Mouse (Mus musculus) lung, adult 2 months (tissue): ENCODE measurements around the gene Fhl3. TPM values are rescaled to one million over a fixed set of nuclear protein-coding genes. Genes with fewer than 3 reads are reported as not detected.
"Not testable (repeated sequence)": the region's sequence is repeated elsewhere in the genome, so short reads cannot be mapped to it uniquely, and the experiment has no call there.

Source experiments
- DNase-seq: peaks from one replicate; pipeline ENCODE4 v3.0.0; 2022
- H3K4me1 ChIP-seq: fragments of 200-500 bp; 2 replicates; pipeline ENCODE4 v1.6.1; 2011; ENCODE audit warnings: low read length; ENCODE audit not compliant: control insufficient read depth, insufficient read depth
- H3K4me3 ChIP-seq: fragments of 200-500 bp; replicated peaks from 2 replicates; pipeline ENCODE3; 2011; ENCODE audit warnings: low read depth, mild to moderate bottlenecking, control low read depth, low read length; ENCODE audit errors: extremely low read depth
- CTCF ChIP-seq: fragments of 200-500 bp; IDR thresholded peaks from 2 replicates; pipeline ENCODE4 v1.5.1; 2011; ENCODE audit warnings: mild to moderate bottlenecking, low read length, control low read depth; ENCODE audit not compliant: insufficient read depth
- POLR2A ChIP-seq: fragments of 200-500 bp; IDR thresholded peaks from 2 replicates; pipeline ENCODE4 v1.6.1; 2011; ENCODE audit warnings: low read depth, mild to moderate bottlenecking, control low read depth, low read length, borderline replicate concordance; ENCODE audit errors: extremely low read depth
- WGBS: fragments of 180-500 bp; shearing (Covaris S2); methylation state at CpG from one replicate; pipeline ENCODE4 v1.1.7; 2018; 5-methylcytosine and 5-hydroxymethylcytosine counted together
- polyA plus RNA-seq: library from polyadenylated mRNA; depleted of rRNA; stranded (reverse); fragments of >200 nt; gene quantifications from 2 replicates; pipeline ENCODE4 v1.2.3, GENCODE M21; 2012

Gene Fhl3
- polyA plus RNA-seq, 1 experiment: 36.7 TPM

DNA sequence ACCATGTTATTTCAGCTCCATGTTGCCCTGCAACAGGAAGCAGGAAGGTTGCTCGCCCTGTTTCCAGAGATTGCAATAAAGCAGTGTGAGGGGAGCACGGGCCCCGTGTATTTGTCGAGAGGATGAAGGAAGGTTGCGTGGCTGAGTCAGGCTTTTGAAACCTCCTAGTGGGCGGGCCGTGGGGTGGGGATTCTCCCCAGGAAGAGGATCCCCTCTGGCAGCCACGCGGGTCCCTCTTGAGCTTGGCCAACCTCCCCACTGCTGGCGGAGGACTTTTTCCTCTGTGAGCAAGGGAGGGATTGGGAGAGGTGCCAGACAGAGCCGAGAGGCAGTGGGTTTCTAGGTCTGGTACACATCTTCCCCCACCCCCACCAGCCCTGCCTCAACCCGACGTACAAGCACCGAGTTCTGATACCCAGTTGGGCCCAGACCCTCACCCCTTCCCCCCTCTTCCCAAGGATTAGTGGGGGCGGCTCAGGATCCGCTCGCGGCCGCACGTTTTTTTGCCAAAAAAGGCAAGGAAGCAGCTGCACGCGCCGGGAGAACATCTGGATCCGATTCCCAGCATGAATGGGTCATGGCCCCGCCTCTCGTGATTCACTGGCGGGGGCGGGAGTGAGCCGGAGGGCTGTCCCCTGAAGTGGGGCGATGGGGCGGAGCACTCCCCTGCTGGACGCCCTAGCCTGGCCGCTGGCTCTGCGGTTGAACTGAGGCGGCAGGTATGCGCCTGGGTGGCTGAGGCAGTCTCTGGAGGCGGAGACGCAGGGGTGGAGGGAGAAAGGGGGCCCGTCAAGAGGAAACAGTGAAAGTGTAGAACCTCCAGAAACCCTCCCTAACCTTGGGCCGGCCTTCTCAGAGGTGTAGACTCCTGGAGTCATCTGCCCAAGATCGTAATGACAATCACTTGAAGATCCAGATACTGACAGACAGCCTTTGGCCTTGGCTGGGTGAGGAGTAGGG lies 8.3 kb downstream of the Fhl3 start:
- peak overlapping the region; percentile 71 for H3K4me3 ChIP-seq
- peaks cover 32% of the 10 kb centered on the region for H3K4me1 ChIP-seq
- TF ChIP-seq CTCF: no peak
- peak; percentile 71; the same call in 1 of the 2 replicates for TF ChIP-seq POLR2A
- WGBS: under 1% methylated on average over 41 of the region's 41 CpGs
- peak; percentile 89 for DNase-seq

GRCm38 (mm10) chr4:124709961-124710446 lies 9.5 kb downstream of the Fhl3 start:
- Histone ChIP-seq H3K4me1 (peaks cover 24% of the 10 kb centered on the region), H3K4me3 (peak overlapping the region; percentile 64)
- DNase-seq: peak; percentile 47
- TF ChIP-seq POLR2A: no peak
- no peak for TF ChIP-seq CTCF
- 3% methylated on average over 18 of the region's 18 CpGs for WGBS

- peak; percentile 24 for DNase-seq
- WGBS: 4% methylated on average over 5 of the region's 5 CpGs
- H3K4me3 ChIP-seq: no peak overlapping the region
- TF ChIP-seq CTCF (peak; percentile 28; the same call in 1 of the 2 replicates), POLR2A (no peak)
- H3K4me1 ChIP-seq: peaks cover 24% of the 10 kb centered on the region
Measured at GRCm38 (mm10) chr4:124710776-124711291, 10.3 kb downstream of the Fhl3 start.

- TF ChIP-seq POLR2A (no peak), CTCF (no peak)
- no peak for DNase-seq
Measured at GRCm38 (mm10) chr4:124712618-124713017, 12.1 kb downstream of the Fhl3 start.

GRCm38 (mm10) chr4:124713850-124714249 lies 13.3 kb downstream of the Fhl3 start:
- not testable (repeated sequence) for DNase-seq, H3K4me3 ChIP-seq
- H3K4me1 ChIP-seq: peaks cover 18% of the 10 kb centered on the region
- WGBS: 66% methylated on average over 5 of the region's 5 CpGs

More at GRCm38 (mm10) chr4:124712618-124713017, 12.1 kb downstream of the Fhl3 start:
- H3K4me1 ChIP-seq: peaks cover 23% of the 10 kb centered on the region
- WGBS: 91% methylated on average over 6 of the region's 6 CpGs
- H3K4me3 ChIP-seq: no peak overlapping the region

GRCm38 (mm10) chr4:124714545-124715481 lies 14.3 kb downstream of the Fhl3 start, which contains the start of gene Sf3a3:
TSS of gene Sf3a3 (plus strand) at chr4:124714776.
- WGBS: under 1% methylated on average over 57 of the region's 57 CpGs
- Histone ChIP-seq H3K4me3 (peak within 1 kb of the TSS; percentile 90), H3K4me1 (peaks cover 12% of the 10 kb centered on the region)
- TF ChIP-seq CTCF: peak; percentile 84
- peak; percentile 55; the same call in 1 of the 2 replicates for TF ChIP-seq POLR2A
- peak; percentile 95 for DNase-seq

DNA sequence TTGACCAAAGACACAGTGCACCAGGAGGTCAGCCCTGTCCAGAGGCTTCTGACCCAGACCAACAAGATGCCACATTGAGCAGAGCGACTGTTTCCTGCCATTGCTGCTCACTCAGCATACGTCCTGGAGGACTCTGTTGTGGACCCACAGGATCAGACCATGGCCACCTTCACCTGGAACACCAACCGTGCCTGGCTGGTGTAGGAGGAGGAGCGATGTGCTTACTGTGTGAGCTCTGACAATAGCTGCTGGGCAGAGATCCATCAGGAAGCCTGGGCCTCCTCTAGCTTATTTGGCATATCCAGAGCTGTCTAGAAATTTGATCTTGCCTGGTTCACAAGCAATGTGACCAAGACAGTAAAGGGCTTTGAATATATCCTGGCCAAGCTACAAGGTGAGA lies 18.6 kb downstream of the Fhl3 start:
- no peak for TF ChIP-seq CTCF
- Histone ChIP-seq H3K4me1 (peaks cover 7% of the 10 kb centered on the region; the same call in 1 of the 2 replicates), H3K4me3 (no peak overlapping the region)
- DNase-seq: no peak
- 93% methylated on average over 4 of the region's 4 CpGs for WGBS

- DNase-seq: no peak
- H3K4me3 ChIP-seq: no peak overlapping the region
- no peaks in the 10 kb centered on the region for H3K4me1 ChIP-seq
- 85% methylated on average over 6 of the region's 6 CpGs for WGBS
- no peak for TF ChIP-seq POLR2A
- TF ChIP-seq CTCF: no peak
Measured at GRCm38 (mm10) chr4:124726121-124726520, 25.6 kb downstream of the Fhl3 start.

DNA sequence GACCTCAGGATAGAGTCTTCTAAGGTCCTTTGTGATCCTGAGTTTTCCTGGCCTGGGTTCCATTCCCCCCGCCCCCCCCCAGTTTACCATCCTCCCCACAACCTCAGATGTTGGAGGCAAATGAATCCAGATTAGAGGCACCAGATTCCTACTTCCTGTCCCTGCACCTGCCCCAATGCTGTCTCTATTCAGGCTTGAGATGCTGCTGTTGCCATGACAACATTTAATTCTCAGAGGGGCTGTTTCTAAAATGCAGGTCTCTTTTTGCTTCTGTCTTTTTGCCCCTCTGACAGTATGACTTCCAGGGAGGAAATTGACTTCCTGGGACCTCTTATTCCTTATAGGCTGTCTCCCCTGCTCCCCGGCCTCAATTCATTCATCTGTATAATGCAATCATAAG lies 36.5 kb downstream of the Fhl3 start:
- no peak for TF ChIP-seq POLR2A
- TF ChIP-seq CTCF: no peak
- H3K4me3 ChIP-seq: no peak overlapping the region
- DNase-seq: no peak
- no peaks in the 10 kb centered on the region for H3K4me1 ChIP-seq
- WGBS: 84% methylated on average over 2 of the region's 2 CpGs
